Mouse (Mus musculus) left cerebral cortex, adult 2 months (tissue): ENCODE measurements at regions not wholly inside any gene's neighbourhood (a gene's known extent, or its start where the extent isn't known, plus 50 kb on each side); places are given as distances from the start of the nearest gene placed in this dataset.

ENCODE experiments used
- DNase-seq, 2 experiments: peaks; one replicate each; pipeline ENCODE4 v3.0.0; 2021 to 2022; ENCODE audit warnings: low spot score in 2 of 2, mixed read lengths in 1 of 2; ENCODE audit errors: extremely low spot score in 1 of 2
- H3K27ac ChIP-seq: fragments of 200-600 bp; 2 replicates; pipeline ENCODE4 v1.8.1; 2022
- H3K4me3 ChIP-seq: fragments of 200-600 bp; 2 replicates; pipeline ENCODE4 v1.8.1; 2022
- CTCF ChIP-seq: fragments of 200-600 bp; IDR thresholded peaks from 2 replicates; pipeline ENCODE4 v1.8.1; 2022; ENCODE audit warnings: antibody characterized with exemption, mild to moderate bottlenecking, moderate library complexity
- intact Hi-C: fragments of 180-260 bp; cut with DNase I; formaldehyde crosslinking; loops from one replicate; pipeline ENCODE4 v1.15.1; 2025

DNA sequence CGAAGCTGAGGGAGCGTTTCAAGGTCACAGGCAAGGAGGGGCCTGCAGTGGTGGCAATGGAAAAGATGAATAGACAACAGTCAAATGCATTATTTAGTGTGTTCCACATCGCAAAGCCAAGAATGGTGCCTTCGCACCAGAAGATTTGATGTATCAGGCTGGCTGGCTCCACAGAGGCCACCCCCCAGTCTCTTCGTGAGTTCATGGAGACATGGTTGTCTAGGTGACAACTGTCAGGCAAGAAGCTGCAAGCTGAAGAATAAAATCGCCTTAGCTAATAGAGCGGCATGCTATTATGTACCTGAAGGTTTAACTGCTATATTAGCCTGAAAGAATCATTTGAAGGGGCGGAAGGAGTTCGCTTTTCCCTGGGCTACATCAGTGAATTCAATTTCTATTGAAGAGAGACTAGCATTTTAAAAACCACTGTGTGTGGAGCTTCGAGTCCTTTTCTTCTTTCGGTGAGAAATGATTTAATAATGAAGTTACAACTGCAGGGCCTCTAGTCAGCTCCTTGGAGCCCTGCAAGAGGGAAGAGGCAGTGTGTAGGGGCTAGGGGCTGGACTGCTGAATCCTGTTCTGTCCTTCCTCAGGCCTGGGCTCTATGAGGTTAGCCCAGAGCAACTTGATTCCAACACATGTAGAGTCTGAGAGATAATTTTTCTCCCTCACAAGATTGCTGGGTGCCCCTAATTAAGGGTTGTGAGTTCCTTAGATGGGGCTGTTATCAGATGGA lies 169.1 kb downstream of the Mid1ip1 start:
- no peak overlapping the region for H3K27ac ChIP-seq
- peak in 1 of 2 experiments; percentile 5 for DNase-seq
- H3K4me3 ChIP-seq = no peak overlapping the region
- intact Hi-C loops = no loop called here
- no peak for TF ChIP-seq CTCF

DNA sequence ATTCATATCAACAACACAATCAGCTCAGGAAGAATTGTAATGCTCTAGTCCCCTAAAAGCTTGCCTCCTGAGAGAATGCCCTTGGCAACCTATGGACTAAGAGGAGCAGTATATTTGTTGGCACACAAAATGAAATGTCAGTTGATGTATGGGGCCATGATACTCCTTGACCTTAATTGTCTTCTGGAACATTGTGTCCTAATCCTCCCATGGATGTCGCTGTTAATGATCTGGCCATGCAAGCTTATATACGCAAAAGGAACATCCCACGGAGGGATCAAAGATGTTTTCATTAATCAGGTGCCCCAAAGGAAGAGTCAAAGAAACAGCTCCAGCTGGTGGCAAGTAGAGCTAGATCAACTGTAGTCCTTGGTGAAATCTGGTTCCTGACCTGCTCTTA lies 178.0 kb downstream of the Mid1ip1 start:
- TF ChIP-seq CTCF = no peak
- intact Hi-C loops = no loop called here
- DNase-seq = no peak
- Histone ChIP-seq H3K27ac (no peak overlapping the region), H3K4me3 (no peak overlapping the region)

DNA sequence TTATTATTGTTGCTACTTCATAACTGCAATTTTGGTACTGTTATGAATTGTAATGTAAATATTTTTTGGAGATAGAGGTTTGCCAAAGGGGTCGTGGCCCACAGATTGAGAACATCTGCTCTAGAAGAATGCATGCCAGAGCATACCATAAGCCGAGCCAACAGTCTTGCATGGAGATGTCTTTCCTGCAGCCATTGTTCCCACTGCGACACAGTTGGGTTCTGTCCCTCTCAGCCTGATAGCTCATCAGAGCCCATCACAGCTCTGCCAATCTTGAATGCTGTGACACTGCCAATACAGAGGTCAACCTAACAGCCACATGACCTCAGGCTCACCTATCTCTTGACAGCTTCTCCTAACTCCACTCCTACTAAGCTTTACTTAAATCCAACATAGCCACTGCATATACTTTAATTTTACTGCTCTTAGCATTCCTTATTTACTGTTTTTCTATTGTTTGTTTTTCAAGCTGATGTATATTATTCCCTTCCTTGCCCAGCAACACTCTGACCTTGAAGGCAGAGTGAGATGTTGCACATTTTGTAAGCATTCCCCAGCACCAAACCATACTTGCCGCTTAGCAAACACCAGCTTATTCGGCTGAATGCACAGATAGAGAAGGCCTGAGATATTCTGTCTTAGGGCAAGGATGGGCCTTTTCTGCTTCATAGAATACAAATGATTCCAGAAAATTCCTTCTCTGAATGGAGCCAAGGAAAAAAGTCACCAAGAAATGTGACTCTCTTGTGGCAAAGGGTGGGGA lies 181.6 kb downstream of the Mid1ip1 start:
- no peak overlapping the region for H3K4me3 ChIP-seq
- DNase-seq = no peak
- TF ChIP-seq CTCF = no peak
- intact Hi-C loops = no loop called here
- no peak overlapping the region for H3K27ac ChIP-seq

DNA sequence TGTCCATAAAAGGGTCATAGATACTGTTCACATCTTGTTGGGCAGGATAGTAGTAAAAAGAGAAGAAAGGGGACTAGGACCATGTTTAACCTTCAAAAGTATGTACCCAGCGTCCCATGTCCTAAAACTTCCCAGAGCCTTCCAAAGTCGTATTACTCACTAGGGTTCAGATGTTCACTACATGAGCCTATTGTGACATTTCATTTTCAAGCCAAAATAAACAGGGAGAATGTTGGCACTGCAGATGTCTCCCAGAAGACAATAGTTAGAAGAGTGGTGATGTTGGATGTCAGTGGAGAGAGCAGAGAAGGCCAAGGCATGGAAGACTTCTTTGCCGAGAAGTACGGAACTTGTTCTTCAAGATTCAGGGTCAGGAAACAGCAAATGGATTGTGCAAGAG lies 187.9 kb downstream of the Mid1ip1 start:
- DNase-seq = no peak
- intact Hi-C loops = no loop called here
- no peak for TF ChIP-seq CTCF
- H3K27ac ChIP-seq = no peak overlapping the region
- no peak overlapping the region for H3K4me3 ChIP-seq

DNA sequence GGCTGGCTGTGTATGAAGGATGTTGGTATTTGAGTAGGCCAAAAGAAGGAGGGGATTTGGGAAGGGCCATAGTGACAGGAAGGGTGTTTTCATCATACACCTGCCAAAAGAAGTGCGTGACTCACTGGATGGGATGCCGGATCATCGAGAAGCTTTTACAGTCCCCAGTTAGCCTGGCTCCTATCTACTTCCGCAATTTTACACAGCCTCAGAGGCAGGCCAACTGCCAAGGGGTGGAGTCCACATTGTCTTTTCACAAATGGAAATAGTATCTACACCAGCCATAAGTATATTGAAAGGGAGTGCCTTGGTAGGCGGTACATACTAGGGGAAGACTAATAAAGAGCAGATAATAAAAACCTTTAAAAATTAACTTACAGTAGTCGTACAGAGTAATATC lies 189.3 kb downstream of the Mid1ip1 start:
- Histone ChIP-seq H3K27ac (no peak overlapping the region), H3K4me3 (no peak overlapping the region)
- no peak for DNase-seq
- no peak for TF ChIP-seq CTCF
- intact Hi-C loops = no loop called here

DNA sequence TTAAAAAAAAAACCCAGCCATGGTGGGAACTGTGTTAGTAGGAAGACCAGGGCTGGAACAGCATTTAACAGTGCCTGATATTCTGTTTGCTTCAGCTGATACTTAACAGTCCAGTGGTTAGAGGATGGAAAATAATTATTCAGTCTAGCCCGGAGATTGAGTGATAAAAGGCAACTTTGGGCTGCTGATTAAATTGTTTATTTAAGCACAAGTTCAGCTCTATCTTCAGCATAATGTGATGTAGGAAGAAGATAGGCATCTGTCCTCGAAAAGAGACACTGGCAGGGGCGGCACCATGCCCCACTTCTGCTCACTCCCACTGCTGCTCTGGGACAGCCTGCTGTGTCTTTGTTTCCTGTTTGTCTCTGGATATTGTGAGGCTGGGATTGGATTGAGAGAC lies 190.1 kb downstream of the Mid1ip1 start:
- TF ChIP-seq CTCF = no peak

DNA sequence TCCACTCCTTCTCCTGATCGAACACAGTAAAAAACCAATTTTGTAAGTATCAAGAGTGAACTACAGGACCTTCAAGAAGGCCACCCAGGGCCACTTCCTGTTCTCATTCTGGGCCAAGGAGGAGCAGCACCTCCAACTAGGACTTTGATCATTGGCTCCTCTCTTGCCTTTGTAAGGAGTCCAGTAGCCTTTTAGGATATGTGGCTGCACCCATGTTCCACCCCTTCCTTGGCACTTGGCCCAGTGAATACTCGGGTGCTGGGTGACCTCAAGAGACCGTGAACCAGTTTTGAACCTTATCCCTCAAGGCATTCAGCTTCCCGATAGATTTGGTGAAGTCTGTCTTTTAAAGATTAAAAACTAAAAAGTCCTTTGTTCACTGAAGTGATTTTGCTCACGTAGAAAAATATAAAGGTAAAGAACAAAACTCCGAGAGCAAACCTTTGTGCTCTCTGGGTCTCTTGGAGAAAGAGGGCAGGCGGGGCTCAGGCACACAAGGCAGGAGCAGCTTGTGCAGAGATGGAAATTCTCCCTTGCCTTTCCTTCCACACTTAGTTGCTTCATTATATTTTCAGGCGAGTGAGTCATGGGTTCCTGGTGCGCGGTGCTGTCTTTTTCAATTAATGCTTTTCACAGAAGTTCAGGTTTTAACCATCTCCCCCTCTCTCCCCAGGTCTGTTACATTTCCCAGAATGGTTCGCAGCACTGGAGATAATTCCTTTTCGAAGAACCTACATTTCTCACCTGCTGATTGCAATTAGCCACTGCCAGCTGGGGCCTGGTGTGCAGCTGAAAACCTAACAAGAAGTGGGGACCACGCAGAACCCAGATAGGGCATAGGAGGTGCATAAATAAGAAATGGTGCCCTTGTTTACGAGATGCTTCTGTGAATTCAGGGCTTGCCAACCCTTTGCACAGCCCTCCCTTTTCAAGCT lies 196.6 kb downstream of the Mid1ip1 start:
- intact Hi-C loops = no loop called here
- no peak for TF ChIP-seq CTCF
- Histone ChIP-seq H3K27ac (no peak overlapping the region), H3K4me3 (no peak overlapping the region)
- peak in 1 of 2 experiments; percentile 6 for DNase-seq

More for the DNA sequence above, 190.1 kb downstream of the Mid1ip1 start:
- Histone ChIP-seq H3K4me3 (no peak overlapping the region), H3K27ac (no peak overlapping the region)
- intact Hi-C loops = no loop called here
- DNase-seq = no peak
